Mouse (Mus musculus) right cerebral cortex, postnatal 25 days (tissue): ENCODE data around the gene Fiz1.
A peak's percentile ranks its signal among the peaks of the same experiment; 100 is the strongest.

Source experiments
- DNase-seq: peaks from one replicate; pipeline ENCODE4 v3.0.0; 2022

Gene Fiz1

GRCm38 (mm10) chr7:5014251-5015117, at the start of gene Fiz1, which contains the start of gene Zfp524:
TSS of gene Fiz1 (minus strand) at chr7:5014697.
TSS of gene Zfp524 (plus strand) at chr7:5014415.
- peak; percentile 96 for DNase-seq

GRCm38 (mm10) chr7:5062360-5063001, 48.0 kb upstream of the Fiz1 start:
- DNase-seq = no peak

GRCm38 (mm10) chr7:5061774-5062359, 47.4 kb upstream of the Fiz1 start, which contains the start of gene U2af2:
TSS of gene U2af2 (plus strand) at chr7:5062143.
- DNase-seq = peak; percentile 93

DNA sequence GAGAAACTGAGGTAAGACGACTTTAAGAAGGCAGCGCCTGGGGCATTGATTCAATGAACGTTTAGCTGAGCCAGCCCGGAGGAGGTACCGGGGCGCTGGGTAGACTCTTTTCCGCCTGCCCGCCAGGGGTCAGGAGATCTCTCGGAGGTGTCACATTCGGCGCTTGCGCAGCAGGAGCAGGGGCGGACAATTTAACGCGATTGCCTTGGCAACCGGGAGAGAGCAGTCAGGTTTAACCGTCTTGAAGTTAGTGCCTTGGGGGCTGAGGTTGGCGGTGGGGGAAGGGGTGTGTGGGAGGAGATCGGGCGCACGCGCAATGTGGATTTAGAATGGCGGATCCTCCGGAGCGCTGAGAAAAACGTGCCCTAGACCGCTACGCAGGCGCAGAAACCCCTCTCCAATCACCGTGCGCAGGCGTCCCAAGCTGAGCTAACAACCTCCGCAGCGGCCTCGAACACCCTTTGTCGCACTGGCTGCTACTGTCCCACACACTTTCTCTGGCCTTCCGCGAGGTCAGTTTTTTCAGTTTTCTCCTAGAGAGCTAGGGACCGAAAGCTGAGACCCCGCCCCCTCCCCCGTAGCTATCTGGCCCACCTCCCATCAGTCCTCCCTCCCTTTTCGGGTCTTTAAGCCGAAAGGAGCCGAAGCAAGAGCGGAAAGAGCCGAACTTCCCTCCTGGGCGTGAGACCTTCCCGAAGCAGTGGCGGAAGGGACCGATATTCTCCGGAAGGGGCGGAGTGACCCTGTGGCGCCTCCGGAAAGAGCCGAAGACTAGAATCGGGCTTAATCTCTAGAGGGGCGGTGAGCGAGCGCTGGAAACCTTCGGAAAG, 46.7 kb upstream of the Fiz1 start:
- DNase-seq = peak; percentile 98

- peak; percentile 71 for DNase-seq
Measured at GRCm38 (mm10) chr7:5060239-5060731, 45.8 kb upstream of the Fiz1 start.

- no peak for DNase-seq
Measured at GRCm38 (mm10) chr7:5059421-5059820, 44.9 kb upstream of the Fiz1 start.

DNA sequence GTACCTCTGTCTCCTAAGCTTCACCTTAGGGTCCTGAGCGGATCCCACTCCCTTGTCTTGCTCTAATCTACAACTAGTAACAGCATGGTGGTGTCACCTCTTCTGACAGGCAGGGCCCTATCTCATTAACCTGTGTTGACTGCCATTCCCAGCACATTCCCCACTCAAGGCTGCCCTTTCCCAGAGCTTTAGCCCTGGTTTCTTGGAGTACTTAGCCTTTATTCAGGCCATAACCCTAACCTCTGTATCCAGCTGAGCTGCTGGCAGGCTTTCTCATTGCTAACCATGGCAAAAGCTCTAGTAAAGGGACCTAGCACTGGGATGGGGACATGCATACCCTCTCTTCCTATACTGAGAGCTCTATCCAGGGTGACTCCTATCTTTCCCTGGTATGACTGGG, 44.1 kb upstream of the Fiz1 start:
- DNase-seq = no peak

DNA sequence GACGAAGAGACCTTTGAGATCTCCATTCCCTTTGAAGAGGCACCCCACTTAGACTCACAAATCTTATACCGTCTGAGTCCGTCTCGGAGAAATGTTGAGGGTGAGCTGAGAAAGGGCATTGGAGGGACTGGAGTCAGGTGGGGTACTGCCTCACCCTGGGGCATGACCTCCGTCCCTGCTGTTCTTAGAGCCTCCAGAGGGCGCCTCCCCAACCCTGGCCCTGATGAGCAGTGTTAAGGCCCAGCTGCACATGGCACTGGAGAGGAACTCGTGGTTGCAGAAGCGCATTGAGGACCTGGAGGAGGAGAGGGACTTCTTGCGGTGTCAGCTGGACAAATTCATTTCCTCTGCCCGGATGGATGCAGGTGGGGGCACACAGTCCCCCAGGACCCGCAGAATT, 43.3 kb upstream of the Fiz1 start:
- no peak for DNase-seq

DNA sequence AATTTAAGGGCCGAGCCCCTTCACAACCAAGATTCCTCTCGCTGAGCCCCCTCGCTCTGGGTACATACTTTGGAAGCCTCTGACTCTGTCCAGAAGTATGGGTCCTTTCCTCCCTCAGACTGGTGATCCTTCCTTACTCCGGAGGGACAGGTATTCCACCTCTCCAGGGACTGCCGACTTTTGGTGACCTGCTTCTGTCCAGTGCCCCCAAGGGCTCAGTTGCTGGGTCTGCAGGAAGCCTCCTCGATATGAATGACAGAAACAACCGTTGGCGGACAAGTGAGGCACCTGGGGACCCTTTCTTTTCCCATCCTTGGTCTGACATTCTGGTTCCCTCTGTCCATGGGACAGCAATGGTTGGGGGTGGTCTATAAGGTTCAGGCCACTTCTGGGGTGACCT, 42.9 kb upstream of the Fiz1 start:
- DNase-seq = no peak

- DNase-seq = peak; percentile 71
Measured at GRCm38 (mm10) chr7:5056651-5057263, 42.3 kb upstream of the Fiz1 start.

GRCm38 (mm10) chr7:5053456-5054179, 39.1 kb upstream of the Fiz1 start:
- DNase-seq = peak; percentile 57

DNA sequence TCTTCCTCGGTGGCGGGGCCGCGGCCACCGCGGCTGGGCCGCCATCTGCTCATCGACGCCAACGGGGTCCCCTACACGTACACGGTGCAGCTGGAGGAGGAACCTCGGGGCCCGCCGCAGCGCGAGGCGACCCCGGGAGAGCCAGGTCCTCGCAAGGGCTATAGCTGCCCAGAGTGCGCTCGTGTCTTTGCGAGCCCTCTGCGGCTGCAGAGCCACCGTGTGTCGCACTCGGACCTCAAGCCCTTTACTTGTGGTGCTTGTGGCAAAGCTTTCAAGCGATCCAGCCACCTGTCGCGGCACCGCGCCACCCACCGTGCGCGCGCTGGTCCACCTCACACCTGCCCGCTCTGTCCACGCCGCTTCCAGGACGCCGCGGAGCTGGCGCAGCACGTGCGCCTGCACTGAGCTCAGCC, 38.4 kb upstream of the Fiz1 start:
- no peak for DNase-seq

- no peak for DNase-seq
Measured at GRCm38 (mm10) chr7:5052438-5052837, 37.9 kb upstream of the Fiz1 start.

DNA sequence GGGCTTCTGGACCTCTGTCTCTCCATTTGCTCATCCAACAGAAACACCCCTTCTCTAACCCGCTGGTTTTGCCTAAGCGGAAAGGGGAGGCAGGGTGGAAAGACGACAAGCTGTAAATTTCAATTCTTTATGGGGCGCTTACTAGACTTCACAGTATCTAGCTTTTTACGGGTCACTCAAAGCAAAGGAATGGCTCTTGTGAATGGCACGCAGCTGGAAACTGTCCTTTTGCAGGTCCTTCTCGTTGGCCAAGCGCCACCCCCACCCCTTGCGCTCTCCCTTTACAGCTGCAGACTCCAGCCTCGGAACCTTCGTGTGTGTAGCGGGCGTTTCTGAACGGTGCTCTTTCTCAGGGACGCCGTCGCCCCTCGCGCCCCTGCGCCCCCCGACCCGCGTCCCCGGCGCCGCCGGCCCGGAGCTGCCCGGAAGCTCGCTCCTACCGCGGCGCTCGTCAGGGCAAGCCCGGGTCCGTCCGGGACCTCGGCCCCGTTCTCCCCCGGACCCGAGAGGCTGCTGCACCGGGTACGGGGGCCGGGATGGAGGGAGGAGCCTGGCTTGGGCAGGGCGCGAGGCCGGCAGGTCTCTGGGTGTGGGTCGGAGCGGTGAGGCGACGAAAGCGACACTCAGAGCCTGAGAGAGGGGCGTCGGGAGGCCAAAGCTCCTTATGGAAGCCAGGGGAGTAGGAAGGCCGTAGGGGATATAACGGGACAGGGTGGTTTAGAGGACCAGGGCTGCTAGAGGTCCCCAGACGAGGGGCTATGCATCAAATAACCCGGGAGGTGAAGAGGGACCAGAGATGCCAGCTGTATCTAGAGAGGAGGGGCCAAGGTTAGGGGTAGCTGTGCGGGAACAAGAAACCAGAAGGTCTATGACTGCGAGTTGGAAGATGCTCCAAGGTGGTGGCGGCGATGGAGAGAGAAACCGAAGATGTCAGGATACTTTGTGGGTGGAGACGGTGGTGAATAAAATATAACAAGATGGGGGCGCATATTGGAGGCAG, 37.0 kb upstream of the Fiz1 start, which contains the start of gene Zfp580:
Zfp580 (plus strand) TSS at position 346 of the 1,000 bp plus-strand sequence.
- DNase-seq = peak; percentile 85

DNA sequence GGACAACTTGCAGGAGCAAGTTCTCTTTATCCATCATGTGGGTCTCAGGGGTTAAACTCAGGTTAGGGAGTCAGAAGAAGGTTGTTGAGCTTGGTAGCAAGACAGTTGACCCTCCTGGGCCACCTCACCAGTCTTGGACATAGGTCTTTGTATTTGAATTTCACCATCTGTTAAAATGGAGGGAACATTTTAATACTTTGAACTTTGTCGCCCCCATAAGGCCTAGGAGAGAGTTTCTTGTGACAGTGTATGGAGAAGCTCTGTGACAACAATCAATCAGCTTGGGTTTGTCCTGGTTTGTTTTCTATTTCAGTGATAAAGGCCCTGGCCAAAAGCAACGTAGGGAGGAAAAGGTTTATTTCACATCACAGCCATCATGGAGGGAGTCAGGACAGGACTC, 32.8 kb upstream of the Fiz1 start:
- DNase-seq = no peak

- DNase-seq = no peak
Measured at GRCm38 (mm10) chr7:5046112-5046511, 31.6 kb upstream of the Fiz1 start.

DNA sequence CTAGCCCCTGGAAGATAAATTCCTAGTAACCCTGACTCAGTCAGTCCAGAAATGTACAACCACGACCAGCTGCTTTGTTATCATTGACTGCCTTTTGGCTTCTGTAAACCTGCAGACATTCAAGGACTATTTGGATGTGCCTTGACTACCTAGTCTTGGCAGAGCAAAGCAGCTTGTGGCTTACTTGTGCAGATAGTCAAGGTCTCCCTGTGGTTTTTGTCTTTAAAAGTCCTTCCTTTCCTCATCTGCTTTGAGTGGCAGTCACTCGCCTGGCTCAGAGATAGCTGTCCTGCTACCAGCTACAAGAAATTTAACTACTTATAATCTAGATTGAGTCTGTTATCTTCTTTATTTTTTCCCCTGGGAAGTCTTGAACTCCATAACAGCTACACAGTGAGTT, 30.5 kb upstream of the Fiz1 start:
- no peak for DNase-seq

GRCm38 (mm10) chr7:5038940-5039339, 24.4 kb upstream of the Fiz1 start:
- DNase-seq = no peak

DNA sequence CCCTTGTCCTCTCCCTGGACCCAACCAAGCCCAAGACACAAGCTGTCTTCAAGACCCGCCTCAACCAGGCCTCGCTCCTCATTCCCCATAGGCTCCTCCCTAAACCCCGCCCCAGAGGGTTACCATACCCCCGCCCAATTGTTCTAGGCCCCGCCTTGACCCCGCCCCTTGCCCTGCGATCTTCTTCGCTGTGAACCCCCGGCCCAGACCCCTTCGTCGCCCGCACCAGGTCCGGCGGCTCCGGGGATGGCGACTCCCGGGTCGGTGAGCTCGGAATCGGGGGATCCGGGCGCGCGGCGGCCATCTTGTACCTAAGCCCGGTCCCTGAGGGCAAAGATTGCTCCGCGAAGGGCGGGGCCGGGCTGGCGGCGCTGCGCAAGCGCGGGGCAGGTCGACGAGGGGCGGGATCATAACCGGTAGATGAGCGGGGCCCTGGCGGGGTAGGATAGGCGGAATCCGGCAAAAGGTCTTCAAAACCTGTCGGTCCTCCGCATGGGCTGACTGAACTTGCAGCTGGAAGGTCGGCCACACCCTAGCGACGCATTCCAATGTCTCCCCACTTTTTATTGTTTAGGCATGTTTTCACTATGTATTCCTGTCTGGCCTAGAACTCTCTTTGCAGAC, 23.7 kb upstream of the Fiz1 start, which contains the start of gene Zfp784:
Zfp784 (minus strand) TSS at position 338 of the 624 bp plus-strand sequence.
- DNase-seq = peak; percentile 94
